Mouse (Mus musculus): Measurements from ENCODE around the gene Ran.

DNA sequence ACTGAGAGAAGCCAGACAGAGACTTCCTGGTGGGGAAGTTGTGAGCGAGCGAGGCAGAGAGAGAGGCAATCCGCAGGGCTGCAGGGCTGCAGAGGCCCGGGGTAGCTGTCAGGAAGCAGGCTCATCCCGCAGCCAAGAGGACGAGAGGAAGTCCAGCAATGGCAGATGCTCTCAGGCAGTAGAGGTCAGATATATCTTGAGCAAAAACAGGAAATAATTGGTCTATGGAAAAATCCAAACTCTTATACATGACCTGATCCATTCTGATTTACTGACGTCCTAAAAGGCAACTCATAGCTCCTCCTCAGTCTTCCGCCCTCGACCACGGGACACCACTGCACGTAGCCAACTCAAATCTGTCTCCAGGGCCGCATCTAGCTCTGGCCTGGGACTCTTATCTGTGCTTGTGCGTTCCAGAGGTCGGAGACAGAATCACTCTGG is 17.3 kb upstream of the Ran start:
- TF ChIP-seq CTCF (IDR thresholded peaks at IDR 0.05; ENCODE audit: control insufficient read depth, insufficient read depth, insufficient read length): no peak
- no peak for TF ChIP-seq MAX (IDR thresholded peaks at IDR 0.05)
- TF ChIP-seq FOSL1 (IDR thresholded peaks at IDR 0.05; ENCODE audit: insufficient read depth, low read length, poor library complexity, severe bottlenecking): no peak
- TF ChIP-seq CEBPB (IDR thresholded peaks at IDR 0.05; ENCODE audit: low read depth): no peak
- no peak for TF ChIP-seq MYOG (IDR thresholded peaks at IDR 0.05; ENCODE audit: control insufficient read depth, extremely low read depth, insufficient read length)
- TF ChIP-seq MYOD1 (IDR thresholded peaks at IDR 0.05; ENCODE audit: control insufficient read depth, insufficient read length, low read depth): no peak
- TF ChIP-seq USF1 (IDR thresholded peaks at IDR 0.05; ENCODE audit: low read depth): no peak

Data from C2C12 (cell line).